Mouse (Mus musculus): ENCODE data around the gene Lce3c.

The Lce3c gene

DNA sequence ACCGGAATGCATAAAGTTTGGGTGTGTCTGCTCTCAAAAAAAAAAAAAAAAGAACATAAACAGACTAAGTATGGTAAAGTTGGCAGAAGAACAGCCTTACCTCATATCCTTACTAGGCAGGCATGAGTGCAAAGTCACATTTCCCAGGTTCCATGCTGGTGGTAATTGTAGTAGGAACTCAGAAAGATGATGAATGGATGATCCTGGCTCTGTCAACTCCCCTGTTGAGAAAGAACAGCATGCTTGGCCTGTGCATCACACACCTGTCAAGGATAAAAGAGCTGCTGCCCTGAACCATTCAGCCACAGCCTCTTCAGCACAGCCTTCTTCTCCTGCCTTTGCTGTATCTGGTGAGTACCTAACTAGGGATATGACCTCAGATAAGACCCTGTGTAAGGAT lies at the start of gene Lce3c:
Lce3c (plus strand) TSS at position 301 of the 400 bp plus-strand sequence.
- DNase-seq (ENCODE audit: low spot score in 2 of 2) = no peak

DNA sequence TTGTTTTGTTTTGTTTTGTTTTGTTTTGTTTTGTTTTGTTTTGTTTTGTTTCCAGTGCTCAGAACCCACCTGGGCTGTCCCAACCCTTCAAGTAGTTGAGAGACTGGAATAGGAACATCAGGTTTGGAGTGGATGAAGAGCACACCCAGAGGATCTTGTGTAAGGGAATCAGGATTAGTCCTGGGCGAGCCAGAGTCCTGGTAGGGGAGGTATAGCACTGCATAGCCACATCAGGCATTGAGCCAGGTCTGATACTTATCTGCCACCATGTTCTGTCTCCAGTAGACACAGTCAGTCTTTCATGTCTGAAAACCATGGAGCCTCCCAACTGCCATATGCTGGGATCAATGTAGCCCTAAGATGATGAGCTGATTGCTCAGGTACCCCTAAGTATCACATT lies 49.8 kb upstream of the Lce3c start:
- no peak for DNase-seq (ENCODE audit: low spot score in 2 of 2)

DNA sequence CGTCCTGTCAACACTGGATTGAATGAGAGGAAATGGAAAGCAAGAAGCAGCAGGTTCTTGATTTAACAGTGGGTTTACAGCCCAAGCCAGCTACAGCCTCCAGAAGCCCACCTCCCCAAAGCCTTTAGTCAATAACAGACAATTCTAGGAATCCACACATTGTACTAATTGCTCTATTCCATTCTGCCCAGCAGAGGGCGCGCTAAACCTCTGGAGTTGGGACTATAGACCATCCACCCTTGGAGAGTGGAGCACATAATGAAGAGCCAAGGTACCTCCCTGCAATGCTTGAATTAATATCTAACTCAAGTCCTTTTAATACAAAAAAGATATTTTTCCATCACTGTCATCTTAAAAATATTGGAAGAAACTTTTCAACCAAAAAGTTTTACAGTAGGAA lies 41.3 kb upstream of the Lce3c start:
- no peak for DNase-seq (ENCODE audit: low spot score in 2 of 2)

DNA sequence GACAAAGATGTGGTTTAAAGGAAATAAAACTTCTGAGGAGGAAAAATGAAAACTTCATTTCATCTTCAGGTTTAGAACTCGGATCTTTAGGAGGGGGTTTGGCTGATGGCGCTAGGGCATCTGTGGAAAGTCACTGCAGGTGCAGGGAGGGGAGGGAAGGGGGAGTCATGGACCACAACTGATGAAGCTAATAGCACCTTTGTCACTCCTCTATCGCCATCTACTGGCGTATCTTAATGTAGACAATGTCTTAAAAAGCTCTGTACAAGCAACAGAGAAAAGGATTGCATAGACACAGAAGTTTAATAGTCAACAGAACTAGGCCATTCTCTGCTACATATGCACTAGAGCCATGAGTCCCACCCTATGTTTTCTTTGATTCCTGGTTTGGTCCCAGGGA lies 40.6 kb upstream of the Lce3c start:
- DNase-seq (ENCODE audit: low spot score in 2 of 2) = no peak

DNA sequence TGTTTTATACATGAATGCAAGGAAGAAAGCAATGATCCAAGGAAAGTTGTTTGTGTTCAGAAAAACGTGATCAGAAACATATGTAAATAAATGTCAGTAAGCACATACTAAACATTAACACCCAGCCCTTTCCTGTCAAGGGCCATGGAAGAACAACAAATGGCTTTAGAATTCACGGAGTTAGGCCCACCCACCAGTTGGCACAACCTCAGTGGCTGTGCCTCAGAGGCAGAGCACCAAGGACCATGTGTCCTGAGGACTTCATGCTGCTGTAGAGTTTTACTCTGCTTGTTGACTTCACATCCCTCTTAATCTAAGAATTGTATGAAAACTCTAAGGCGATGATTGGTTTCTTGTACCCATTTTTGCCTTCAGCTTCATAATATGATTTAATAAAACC lies 39.1 kb upstream of the Lce3c start:
- no peak for DNase-seq (ENCODE audit: low spot score in 2 of 2)

DNA sequence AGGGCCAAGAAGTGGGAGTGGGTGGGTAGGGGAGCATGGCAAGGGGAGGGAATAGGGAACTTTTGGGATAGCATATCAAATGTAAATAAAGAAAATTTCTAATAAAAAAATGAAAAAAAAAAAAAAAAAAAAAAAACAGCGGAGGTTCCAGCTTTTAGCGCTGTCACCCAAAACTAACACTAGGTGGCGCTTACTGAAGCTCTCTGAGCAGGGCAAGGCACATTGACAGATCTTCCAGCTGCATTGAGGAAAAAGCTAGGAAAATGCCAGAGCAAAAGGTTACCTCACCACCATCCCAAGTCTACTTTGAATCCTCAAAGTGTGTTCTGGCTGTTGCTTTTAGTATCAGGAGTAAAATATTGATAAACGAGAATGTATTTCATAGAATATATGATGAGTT lies 36.7 kb upstream of the Lce3c start:
- DNase-seq (ENCODE audit: low spot score in 2 of 2) = no peak

DNA sequence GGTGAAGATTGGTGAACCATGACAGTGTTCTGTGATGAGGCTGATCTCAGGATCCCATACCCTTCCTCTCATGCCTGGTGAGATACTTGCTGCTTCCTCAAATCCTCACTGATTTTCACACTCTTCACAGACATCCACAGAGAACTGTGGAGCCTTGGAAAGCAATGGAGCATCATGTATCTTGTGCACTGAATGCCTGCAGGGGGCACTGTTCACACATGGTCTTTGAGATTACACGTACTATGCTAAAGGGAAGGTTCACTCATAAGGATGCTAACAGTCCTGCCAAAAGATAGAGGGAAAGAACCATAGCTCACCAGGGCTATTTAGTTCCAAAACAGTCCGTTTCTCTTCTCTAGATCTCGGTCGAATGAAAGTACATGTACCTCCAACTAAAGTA lies 23.9 kb upstream of the Lce3c start:
- no peak for DNase-seq (ENCODE audit: low spot score in 2 of 2)

DNA sequence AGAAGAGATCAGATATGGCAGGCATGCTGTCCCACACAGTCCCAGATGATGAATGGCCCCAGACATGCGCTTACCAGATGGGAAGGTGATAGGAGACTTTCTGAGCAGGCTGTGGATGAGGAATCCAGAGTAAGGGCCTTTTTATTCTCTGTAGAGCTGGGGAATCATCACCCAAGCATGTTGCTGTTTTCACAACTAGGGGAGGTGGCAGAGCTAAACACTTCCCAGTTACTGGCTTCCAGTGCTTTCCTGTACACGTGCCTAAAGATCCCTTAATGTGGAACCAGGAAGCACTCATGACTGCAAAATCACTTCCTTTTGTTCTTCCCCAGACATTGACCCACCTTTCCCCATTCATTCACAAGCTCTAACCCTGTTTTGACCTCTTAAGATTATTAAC lies 18.2 kb upstream of the Lce3c start, which contains the start of gene Lce3a:
Lce3a (minus strand) TSS at position 101 of the 400 bp plus-strand sequence.
- no peak for DNase-seq (ENCODE audit: low spot score in 2 of 2)

DNA sequence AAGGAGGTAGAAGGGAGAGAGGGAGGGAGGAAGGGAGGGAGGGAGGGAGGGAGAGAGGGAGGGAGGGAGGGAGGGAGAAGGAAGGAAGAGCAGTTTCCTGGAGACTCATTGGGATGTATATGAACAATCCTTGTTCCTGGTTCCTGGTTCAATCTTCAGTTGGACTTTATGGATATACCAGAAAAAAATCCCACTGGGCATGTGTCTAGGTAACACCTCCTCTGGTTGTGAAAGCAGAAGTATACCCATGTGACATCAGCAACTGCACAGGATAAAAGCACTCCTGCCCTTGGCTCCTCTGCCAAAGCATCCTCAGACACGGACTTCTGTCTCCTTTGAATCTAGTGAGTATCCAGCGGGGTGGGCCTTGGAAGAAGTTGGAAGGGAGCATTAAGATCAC lies 11.6 kb upstream of the Lce3c start, which contains the start of gene Lce3b:
Lce3b (plus strand) TSS at position 301 of the 400 bp plus-strand sequence.
- no peak for DNase-seq (ENCODE audit: low spot score in 2 of 2)

DNA sequence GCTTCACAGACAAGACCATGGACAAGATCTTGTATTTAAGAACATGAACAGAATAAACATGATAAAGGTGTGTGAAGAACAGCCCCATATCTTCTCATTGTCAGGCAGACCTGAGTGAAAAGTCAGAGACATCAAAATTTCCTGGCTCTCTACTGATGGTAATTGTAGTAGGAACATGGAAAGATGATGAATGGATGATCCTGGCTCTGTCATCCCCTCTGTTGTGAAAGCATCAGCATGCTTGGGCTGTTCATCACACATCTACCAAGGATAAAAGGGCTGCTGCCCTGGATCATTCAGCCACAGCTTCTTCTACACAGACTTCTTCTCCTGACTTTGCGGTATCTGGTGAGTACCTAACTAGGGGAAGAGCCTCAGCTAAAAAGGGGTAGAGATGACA lies 12.8 kb downstream of the Lce3c start, which contains the start of gene Lce3d:
Lce3d (plus strand) TSS at position 301 of the 400 bp plus-strand sequence.
- DNase-seq (ENCODE audit: low spot score in 2 of 2) = no peak

DNA sequence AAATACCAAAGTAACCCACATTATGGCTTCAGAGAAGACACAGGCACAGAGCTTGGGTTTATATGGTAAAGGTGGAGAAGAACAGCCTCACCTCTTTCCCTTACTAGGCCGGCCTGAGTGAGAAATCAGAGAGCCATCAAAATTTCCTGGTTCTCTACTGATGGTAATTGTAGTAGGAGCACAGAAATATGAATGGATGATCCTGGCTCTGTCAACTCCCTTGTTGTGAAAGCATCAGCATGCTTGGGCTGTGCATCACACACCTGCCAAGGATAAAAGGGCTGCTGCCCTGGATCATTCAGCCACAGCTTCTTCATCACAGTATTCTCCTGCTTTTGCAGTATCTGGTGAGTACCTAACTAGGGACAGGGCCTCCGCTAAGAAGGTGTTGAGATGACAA lies 22.5 kb downstream of the Lce3c start, which contains the start of gene Lce3e:
Lce3e (plus strand) TSS at position 301 of the 400 bp plus-strand sequence.
- no peak for DNase-seq (ENCODE audit: low spot score in 2 of 2)

DNA sequence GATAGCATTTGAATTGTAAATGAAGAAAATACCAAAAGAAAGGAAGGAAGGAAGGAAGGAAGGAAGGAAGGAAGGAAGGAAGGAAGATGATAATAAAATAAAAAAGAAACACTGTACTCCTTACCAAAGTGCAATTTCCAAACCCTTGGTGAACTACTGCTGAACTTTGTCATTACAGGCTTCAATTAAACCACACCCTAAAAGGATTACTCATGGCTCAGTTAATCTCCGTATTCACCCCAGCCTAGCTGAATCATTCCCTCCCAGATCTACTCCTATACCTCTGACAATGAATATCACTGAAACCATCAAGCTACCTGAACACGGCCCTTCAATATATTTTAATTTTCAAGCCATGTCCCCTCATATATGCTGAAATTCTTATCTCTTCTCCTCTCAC lies 34.2 kb downstream of the Lce3c start:
- no peak for DNase-seq (ENCODE audit: low spot score in 2 of 2)

DNA sequence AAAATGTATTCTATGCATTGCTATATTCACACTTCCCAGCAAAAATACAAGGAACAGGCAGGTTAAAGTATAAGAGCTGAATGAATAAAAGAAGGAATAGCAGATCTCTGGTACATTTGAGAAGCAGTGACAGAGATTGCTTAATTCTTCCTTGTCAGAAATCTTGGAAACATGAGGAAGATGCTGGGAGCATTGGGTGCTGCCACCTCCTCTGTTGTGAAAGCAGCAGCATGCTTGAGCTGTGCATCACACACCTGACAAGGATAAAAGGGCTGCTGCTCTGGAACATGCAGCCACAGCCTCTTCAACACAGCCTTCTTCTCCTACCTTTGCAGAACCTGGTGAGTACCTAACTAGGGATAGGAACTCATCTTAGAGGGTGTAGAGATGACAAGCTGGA lies 47.6 kb downstream of the Lce3c start, which contains the start of gene Lce3f:
Lce3f (plus strand) TSS at position 301 of the 400 bp plus-strand sequence.
- DNase-seq (ENCODE audit: low spot score in 2 of 2) = no peak

Data from spleen, postnatal 14 days (tissue).